Mouse (Mus musculus) embryonic facial prominence, embryonic 15.5 days (tissue): ENCODE results near the gene Atl3. TPM values are rescaled to one million over a fixed set of nuclear protein-coding genes. Genes with fewer than 3 reads are reported as not detected.

ENCODE experiments used
- ATAC-seq: fragments of 200-750 bp; cut with Nextera tagmentation; 2 replicates; pipeline ENCODE4 v1.8.0; 2017; ENCODE audit warnings: low read depth, moderate TSS enrichment; ENCODE audit not compliant: insufficient number of reproducible peaks, low FRiP score, low TSS enrichment
- H3K27ac ChIP-seq: fragments of 300-500 bp; sonication (generic); replicated peaks from 2 replicates; pipeline ENCODE4 v1.5.1; 2015; ENCODE audit warnings: mild to moderate bottlenecking, inconsistent platforms
- H3K27me3 ChIP-seq: fragments of 300-500 bp; sonication (generic); 2 replicates; pipeline ENCODE4 v1.6.1; 2015; ENCODE audit warnings: inconsistent platforms
- H3K36me3 ChIP-seq: fragments of 300-500 bp; sonication (generic); 2 replicates; pipeline ENCODE4 v1.6.1; 2015; ENCODE audit warnings: mild to moderate bottlenecking, inconsistent platforms
- H3K4me1 ChIP-seq: fragments of 300-500 bp; sonication (generic); 2 replicates; pipeline ENCODE4 v1.6.1; 2015; ENCODE audit warnings: inconsistent platforms
- H3K4me2 ChIP-seq: fragments of 300-500 bp; sonication (generic); replicated peaks from 2 replicates; pipeline ENCODE4 v1.6.1; 2015; ENCODE audit warnings: mild to moderate bottlenecking, inconsistent platforms
- H3K4me3 ChIP-seq: fragments of 300-500 bp; sonication (generic); replicated peaks from 2 replicates; pipeline ENCODE4 v1.5.1; 2015; ENCODE audit warnings: mild to moderate bottlenecking, inconsistent platforms
- H3K9ac ChIP-seq: fragments of 300-500 bp; sonication (generic); 2 replicates; pipeline ENCODE4 v1.6.1; 2015; ENCODE audit warnings: inconsistent platforms
- H3K9me3 ChIP-seq: fragments of 300-500 bp; sonication (generic); replicated peaks from 2 replicates; pipeline ENCODE4 v1.6.1; 2016; ENCODE audit warnings: inconsistent platforms
- WGBS: fragments of 180-500 bp; shearing (Covaris S2); methylation state at CpG from one replicate; pipeline ENCODE4 v1.1.7; 2015; 5-methylcytosine and 5-hydroxymethylcytosine counted together
- polyA plus RNA-seq: library from polyadenylated mRNA; unstranded; fragments of >200 nt; fragmentation: Nextera tagmentation; extraction: Ambion mirVana; gene quantifications from 2 replicates; pipeline ENCODE4 v1.2.1, GENCODE M21; 2015

The Atl3 gene
- polyA plus RNA-seq, 1 experiment from 2014 or later: 12.7 TPM

DNA sequence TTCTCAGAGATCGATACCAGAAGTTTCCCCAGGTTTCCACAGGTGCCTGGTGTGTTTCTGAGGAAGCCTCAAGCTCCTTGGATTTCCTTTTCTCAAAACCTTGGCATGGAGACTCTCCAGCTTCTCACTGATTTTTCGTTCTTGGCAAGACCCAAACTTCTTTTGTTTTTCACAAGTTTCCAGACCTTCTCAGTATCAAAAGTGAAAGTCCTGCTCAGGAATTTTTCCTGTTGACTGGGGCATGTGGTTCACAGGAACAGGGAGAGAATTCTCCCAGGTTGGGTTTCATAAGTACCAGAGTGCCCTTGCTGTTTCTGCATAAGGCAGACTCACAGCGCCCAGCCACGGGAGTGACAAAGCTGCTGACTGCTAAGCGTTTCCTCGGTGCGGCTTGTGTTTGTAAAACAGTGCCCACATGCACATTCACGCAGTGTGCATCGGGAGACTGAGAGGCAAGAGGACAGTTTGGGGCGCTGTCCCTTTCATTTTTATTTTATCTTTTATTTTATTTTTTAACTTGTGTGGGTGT, 68.8 kb downstream of the Atl3 start:
- Histone ChIP-seq H3K36me3 (no peaks in the 10 kb centered on the region), H3K27me3 (no peaks in the 10 kb centered on the region), H3K27ac (no peak overlapping the region), H3K4me3 (no peak overlapping the region), H3K4me2 (no peak overlapping the region), H3K9me3 (no peaks in the 10 kb centered on the region), H3K9ac (no peak overlapping the region), H3K4me1 (peaks cover 14% of the 10 kb centered on the region)
- no peak for ATAC-seq
- WGBS: 60% methylated on average over 10 of the region's 10 CpGs

DNA sequence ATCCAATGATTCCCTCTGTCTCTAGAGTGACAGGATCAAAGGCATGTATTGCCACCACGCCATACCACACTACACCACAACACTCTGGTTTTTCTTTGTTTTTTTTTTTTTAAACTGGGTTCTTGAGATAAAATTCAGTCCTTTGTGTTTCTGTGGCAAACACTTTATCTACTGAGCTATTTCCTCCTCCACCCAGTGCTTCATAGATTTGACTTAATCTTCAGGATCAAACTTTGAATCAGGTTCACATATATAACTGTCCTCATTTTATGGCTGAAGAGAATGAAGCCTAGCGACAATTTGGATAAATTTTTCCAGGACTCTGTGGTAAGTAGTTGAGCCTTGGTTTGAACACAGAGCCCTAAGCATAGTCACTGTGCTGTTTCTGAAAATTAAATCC, 69.8 kb downstream of the Atl3 start:
- WGBS: 60% methylated on average over 2 of the region's 2 CpGs
- Histone ChIP-seq H3K9ac (no peak overlapping the region), H3K36me3 (no peaks in the 10 kb centered on the region), H3K27ac (no peak overlapping the region), H3K4me1 (peaks cover 10% of the 10 kb centered on the region), H3K9me3 (no peaks in the 10 kb centered on the region), H3K4me2 (no peak overlapping the region), H3K4me3 (no peak overlapping the region), H3K27me3 (no peaks in the 10 kb centered on the region)
- ATAC-seq: no peak

DNA sequence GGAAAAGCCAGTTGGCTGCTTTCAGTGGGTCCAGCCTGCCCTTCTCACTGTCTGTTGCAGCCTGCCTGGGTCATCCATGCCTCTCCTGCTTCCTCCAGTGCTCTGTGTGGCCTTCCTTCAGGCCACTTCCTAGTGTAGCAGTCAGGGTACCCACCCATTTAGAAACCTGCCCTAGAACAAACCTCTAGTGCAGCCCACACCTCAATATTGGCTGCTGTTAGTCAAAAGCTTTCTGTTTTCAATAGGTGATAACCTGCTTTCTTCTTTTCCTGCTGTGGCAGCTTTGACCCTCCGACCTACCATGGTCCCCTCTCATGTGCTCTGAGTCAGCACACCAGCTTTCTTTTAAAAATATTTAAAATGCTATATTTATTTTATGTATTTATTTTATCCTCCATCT, 70.6 kb downstream of the Atl3 start:
- 83% methylated on average over 1 of the region's 1 CpGs for WGBS
- Histone ChIP-seq H3K9ac (no peak overlapping the region), H3K4me1 (peaks cover 12% of the 10 kb centered on the region), H3K27me3 (no peaks in the 10 kb centered on the region), H3K4me3 (no peak overlapping the region), H3K9me3 (no peaks in the 10 kb centered on the region), H3K36me3 (no peaks in the 10 kb centered on the region), H3K4me2 (no peak overlapping the region), H3K27ac (no peak overlapping the region)
- no peak for ATAC-seq

DNA sequence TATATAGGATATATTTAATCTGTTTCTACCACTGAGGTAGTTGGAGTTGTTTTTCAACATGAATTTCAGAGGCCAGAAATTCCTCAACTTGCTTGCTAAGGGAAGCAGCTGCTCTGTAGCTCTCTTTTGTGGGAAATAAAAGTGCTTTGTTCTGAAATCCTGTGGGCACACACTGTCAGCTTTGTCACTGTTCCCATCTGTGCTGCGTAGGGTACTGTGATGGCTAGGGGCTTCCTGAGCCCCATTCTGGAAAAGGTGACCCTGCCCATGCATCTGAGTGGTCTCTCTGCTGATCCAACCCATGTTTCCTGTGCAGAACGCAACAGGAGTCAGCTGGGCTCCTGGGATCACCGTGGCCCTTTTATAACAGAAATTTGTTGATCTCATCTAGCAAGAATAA, 73.0 kb downstream of the Atl3 start:
- Histone ChIP-seq H3K4me1 (peaks cover 7% of the 10 kb centered on the region), H3K9me3 (no peaks in the 10 kb centered on the region), H3K27me3 (no peaks in the 10 kb centered on the region), H3K27ac (no peak overlapping the region), H3K4me2 (no peak overlapping the region), H3K4me3 (no peak overlapping the region), H3K36me3 (no peaks in the 10 kb centered on the region), H3K9ac (no peak overlapping the region)
- no peak for ATAC-seq
- 56% methylated on average over 3 of the region's 3 CpGs for WGBS

DNA sequence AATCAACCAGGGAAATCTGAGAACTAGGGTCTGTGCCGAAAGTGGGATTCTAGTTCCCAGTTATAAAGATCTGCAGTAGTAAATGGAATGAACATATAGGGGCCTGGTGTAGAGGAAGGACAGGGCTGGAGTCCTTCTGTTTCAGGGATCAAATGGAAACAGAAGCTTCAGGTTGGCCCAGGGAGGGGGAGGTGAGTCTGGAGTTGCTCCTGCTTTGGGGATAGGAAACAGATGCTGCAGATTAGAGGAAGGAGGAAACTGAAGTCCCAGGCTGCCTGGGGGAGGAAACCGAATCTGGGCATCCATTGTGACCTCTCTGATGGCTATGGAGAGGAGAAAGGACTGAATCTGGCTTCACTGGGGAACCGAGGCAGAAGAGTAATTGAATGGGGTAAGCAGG, 74.5 kb downstream of the Atl3 start:
- WGBS: 20% methylated on average over 3 of the region's 3 CpGs
- Histone ChIP-seq H3K36me3 (no peaks in the 10 kb centered on the region), H3K27me3 (no peaks in the 10 kb centered on the region), H3K9ac (no peak overlapping the region), H3K27ac (no peak overlapping the region; the same call in 1 of the 2 replicates), H3K9me3 (no peaks in the 10 kb centered on the region), H3K4me3 (no peak overlapping the region), H3K4me1 (peaks cover 7% of the 10 kb centered on the region), H3K4me2 (no peak overlapping the region)
- ATAC-seq: no peak

DNA sequence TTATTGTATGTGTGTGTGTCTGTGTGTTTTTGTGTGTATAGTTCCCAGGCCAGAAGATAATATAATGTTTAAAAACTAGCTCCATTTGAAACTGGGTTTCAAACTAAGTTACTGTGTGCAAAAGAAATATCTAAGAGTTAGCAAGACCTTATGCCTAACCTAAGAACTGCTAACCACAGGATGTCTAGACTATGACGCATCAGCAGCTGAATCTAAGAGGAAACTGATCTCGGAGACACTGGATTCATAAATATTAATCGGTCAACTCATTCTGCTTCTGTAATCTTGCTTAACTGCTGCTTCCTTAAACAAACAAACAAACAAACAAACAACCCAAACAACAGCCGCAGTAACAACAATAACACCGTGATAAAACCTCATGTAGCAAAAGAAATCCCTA, 75.8 kb downstream of the Atl3 start:
- H3K4me2 ChIP-seq: no peak overlapping the region
- H3K4me3 ChIP-seq: no peak overlapping the region
- peaks cover 7% of the 10 kb centered on the region for H3K4me1 ChIP-seq
- H3K27ac ChIP-seq: no peak overlapping the region
- no peaks in the 10 kb centered on the region for H3K9me3 ChIP-seq
- no peaks in the 10 kb centered on the region for H3K36me3 ChIP-seq
- 74% methylated on average over 5 of the region's 5 CpGs for WGBS
- no peak overlapping the region for H3K9ac ChIP-seq
- no peak for ATAC-seq
- no peaks in the 10 kb centered on the region for H3K27me3 ChIP-seq

DNA sequence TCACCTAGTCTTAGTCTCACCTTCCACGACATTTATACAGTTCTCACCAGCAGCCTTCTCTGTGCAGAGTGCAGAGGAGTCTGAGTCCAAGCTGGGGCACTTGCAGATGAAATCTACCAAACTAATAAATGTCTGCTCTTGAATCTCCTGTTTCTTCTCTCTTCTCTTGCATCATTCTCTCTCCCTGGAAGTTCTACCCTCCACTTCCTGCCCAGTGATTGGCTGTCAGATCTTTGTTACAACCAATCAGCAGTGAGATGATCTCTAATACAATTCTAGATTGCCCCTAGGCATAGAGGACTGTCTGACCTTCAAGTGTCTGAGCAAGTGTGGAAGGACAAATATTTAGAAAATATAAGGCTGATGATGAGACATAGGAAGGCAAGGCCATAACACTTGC, 82.3 kb downstream of the Atl3 start:
- Histone ChIP-seq H3K36me3 (no peaks in the 10 kb centered on the region), H3K4me2 (no peak overlapping the region), H3K27me3 (no peaks in the 10 kb centered on the region), H3K4me1 (no peaks in the 10 kb centered on the region), H3K9ac (no peak overlapping the region), H3K27ac (no peak overlapping the region), H3K4me3 (no peak overlapping the region), H3K9me3 (no peaks in the 10 kb centered on the region)
- WGBS: 76% methylated on average over 1 of the region's 1 CpGs
- ATAC-seq: no peak

DNA sequence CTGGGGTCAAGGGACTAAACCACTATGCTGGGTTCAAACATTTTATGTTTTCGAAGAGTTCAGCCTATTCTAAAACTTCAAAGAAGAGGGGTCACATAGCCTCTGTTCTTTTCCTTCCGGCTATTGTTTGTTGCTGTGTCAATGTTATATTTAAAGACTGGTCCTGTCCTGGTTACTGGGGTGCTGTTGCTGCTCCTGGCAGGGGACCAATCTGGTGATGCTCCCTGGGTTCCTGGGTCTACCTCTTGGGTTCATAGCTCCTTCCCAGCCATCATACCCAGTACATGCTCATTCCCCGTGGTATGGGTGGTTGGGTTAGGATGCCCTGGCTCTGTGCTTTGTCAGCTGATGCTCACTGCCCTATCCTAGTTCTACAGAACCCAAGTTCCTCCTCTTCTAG, 83.9 kb downstream of the Atl3 start:
- Histone ChIP-seq H3K4me2 (no peak overlapping the region), H3K4me1 (no peaks in the 10 kb centered on the region), H3K36me3 (no peaks in the 10 kb centered on the region), H3K27me3 (no peaks in the 10 kb centered on the region), H3K4me3 (no peak overlapping the region), H3K9ac (no peak overlapping the region), H3K9me3 (no peaks in the 10 kb centered on the region), H3K27ac (no peak overlapping the region)
- WGBS: 86% methylated on average over 3 of the region's 3 CpGs
- ATAC-seq: no peak

DNA sequence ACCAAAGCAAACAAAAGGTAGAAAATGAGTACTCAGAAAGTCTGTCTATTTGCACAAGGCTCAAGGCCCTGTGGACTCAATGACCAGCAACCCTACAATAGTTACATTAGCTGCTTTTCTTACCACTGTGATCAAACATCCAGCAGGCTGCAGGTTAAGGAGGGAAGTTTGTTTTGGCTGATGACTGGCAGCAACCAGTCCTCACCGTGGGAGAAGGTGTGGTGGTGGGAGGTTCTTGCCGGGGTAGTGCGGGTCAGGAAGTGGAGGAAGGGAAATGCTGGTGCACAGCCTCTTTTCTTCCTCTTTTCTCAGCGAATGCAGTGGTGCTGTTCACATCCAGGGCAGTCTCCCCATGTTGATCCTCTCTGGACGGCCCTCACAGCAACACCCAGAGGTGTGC, 87.2 kb downstream of the Atl3 start:
- Histone ChIP-seq H3K36me3 (no peaks in the 10 kb centered on the region), H3K9ac (no peak overlapping the region), H3K27me3 (no peaks in the 10 kb centered on the region), H3K4me1 (0 out of 2 replicates have a peak, but pooled peaks cover 3% of the 10 kb centered on the region), H3K9me3 (no peaks in the 10 kb centered on the region), H3K4me3 (no peak overlapping the region), H3K27ac (no peak overlapping the region), H3K4me2 (no peak overlapping the region)
- ATAC-seq: no peak
- WGBS: 49% methylated on average over 5 of the region's 5 CpGs

DNA sequence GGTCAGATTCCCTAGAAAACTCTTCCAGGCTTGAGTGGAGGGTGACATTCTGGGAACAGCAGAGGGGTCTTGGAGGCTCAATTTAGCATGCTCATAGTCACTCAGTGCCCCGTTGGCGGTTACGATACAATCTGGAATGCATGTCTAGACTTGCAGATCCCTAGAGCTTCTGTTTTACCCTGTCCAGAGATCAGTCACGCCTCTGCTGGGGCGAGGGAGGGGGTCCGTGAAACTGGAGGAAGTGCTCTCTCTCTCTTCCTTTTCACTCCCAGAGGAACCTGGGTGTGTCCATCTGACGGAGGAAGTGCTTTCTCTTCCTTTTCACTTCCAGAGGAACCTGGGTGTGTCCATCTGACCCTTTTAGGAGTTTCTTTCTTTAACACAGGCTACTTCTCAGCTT, 89.3 kb downstream of the Atl3 start:
- Histone ChIP-seq H3K4me2 (no peak overlapping the region), H3K27me3 (no peaks in the 10 kb centered on the region), H3K4me1 (0 out of 2 replicates have a peak, but pooled peaks cover 3% of the 10 kb centered on the region), H3K36me3 (no peaks in the 10 kb centered on the region), H3K4me3 (no peak overlapping the region), H3K9ac (no peak overlapping the region), H3K9me3 (no peaks in the 10 kb centered on the region), H3K27ac (no peak overlapping the region)
- ATAC-seq: no peak
- 30% methylated on average over 7 of the region's 7 CpGs for WGBS

DNA sequence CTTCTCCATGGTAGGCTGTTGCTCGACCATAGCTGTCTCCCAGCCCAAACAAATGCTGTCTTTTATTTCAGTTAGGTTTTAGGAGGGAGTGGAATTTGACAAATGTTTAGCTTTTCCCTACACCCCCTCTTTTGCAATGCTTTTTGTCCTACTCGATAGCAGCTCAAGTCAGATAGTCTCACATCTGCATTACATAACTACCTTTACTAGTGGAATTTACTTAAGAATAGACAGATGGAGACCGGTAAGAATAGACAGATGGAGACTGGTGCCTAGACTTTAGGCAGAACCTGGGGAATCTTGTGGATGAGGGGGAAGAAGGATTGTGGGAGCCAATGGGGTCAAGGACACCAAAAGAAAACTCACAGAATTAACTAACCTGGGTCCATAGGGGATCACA, 89.8 kb downstream of the Atl3 start:
- 47% methylated on average over 3 of the region's 3 CpGs for WGBS
- Histone ChIP-seq H3K4me2 (no peak overlapping the region), H3K4me1 (0 out of 2 replicates have a peak, but pooled peaks cover 3% of the 10 kb centered on the region), H3K27ac (no peak overlapping the region), H3K36me3 (no peaks in the 10 kb centered on the region), H3K27me3 (no peaks in the 10 kb centered on the region), H3K4me3 (no peak overlapping the region), H3K9ac (no peak overlapping the region), H3K9me3 (no peaks in the 10 kb centered on the region)
- ATAC-seq: no peak

DNA sequence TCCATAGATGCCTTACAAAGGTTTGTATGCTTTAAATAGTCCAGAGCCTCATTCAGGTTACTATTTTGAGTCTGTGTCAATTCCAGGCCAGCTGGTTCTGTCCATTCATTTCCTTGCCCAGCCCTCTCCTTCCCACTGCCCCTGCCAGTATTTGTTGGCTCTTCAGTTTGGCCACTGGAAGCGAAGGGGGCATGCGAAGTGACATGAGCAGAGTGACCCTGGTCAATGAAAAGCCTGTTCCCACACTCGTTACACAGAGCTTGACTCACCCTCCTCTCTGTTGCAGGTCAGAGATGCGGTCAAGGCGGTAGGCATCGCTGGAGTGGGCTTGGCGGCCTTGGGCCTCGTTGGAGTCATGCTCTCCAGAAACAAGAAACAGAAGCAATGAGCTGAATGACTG, 91.4 kb downstream of the Atl3 start:
- Histone ChIP-seq H3K4me1 (0 out of 2 replicates have a peak, but pooled peaks cover 3% of the 10 kb centered on the region), H3K36me3 (no peaks in the 10 kb centered on the region), H3K4me3 (no peak overlapping the region), H3K9me3 (no peaks in the 10 kb centered on the region), H3K27me3 (no peaks in the 10 kb centered on the region), H3K27ac (no peak overlapping the region), H3K4me2 (no peak overlapping the region), H3K9ac (no peak overlapping the region)
- 87% methylated on average over 8 of the region's 8 CpGs for WGBS
- ATAC-seq: no peak
